Mouse (Mus musculus) stomach, postnatal 0 days (tissue): ENCODE measurements at regions not wholly inside any gene's neighbourhood (a gene's known extent, or its start where the extent isn't known, plus 50 kb on each side); places are given as distances from the start of the nearest gene placed in this dataset.

Experiments
- CTCF ChIP-seq: IDR thresholded peaks from 2 replicates; pipeline ENCODE4 v1.5.1; 2016; ENCODE audit warnings: antibody characterized with exemption, low read depth, mild to moderate bottlenecking, moderate library complexity
- EP300 ChIP-seq: optimal IDR thresholded peaks from 2 replicates; pipeline ENCODE3; 2016; ENCODE audit warnings: antibody characterized with exemption

DNA sequence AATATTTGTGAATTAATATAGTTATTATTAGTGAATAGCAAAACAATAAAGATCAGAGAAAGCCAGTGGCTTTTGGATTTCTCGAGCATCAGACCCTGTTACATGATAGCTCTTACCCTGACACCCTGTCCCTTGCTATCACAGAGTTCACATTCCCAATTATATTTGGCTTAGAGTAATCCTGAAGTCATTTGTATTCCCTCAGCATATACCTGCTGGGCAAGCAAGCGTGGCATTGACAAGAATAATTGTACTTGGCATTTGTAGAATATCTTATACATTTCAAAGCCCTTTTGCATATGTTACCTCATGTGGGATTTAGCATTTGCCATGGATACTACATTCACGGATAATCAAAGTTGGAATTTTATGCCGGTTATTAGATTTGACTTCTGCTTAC lies 692.0 kb downstream of the Nedd1 start:
- no peak for TF ChIP-seq CTCF
- TF ChIP-seq EP300 = no peak
